Mouse (Mus musculus) liver, adult 2 months (tissue): ENCODE data around the gene Gm20662.

Experiments used
- CTCF ChIP-seq: fragments of 200-500 bp; IDR thresholded peaks from 2 replicates; pipeline ENCODE4 v1.5.1; 2011; ENCODE audit warnings: low read depth, low read length, control low read depth
- POLR2A ChIP-seq: fragments of 200-500 bp; IDR thresholded peaks from 2 replicates; pipeline ENCODE4 v1.6.1; 2011; ENCODE audit warnings: low read length, control low read depth; ENCODE audit not compliant: insufficient read depth; ENCODE audit errors: extremely low read depth

DNA sequence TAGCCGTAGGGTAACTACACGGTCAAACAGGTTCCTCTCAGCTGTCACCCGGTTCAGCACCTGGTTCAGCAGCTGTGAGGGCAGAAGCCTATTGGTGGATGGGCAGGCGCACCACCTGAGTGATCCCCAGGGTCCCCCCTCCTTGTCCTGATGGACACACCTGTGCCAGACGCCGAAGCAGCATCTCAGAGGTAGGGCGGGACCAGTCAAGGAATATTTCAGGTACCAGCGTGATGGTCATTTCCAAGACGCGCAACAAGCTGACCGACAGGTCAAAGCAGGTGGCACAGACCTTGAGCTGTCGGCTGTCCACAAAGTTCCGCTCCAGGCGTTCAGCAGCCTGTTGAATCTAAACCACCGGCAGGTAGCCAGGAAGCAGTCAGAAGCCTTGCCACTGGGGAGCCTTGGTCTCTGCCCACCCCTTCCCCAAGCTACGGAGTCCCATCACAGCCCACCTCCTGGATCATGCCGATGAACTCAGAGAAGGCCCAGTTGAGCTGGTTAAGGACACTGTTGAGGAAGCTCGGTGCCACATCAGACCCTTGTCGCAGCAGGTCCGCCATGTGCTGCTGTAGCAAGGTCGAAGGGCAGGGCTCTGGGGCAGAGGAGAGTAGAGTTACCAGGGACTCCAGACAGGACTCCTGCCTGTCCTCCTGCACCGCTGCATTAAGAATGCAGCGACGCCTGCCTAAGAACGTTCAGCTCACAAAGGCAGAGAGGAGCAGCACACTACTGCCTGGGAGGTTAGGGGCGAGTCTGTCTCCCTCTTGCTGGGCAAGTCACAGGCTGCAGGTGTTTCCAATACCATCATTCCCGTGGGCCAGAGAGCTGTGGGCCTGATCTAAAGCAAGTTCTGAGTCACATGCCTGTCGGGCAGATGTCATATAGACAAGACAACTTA is 60.5 kb downstream of the Gm20662 start:
- TF ChIP-seq CTCF, result no peak
- no peak for TF ChIP-seq POLR2A
